Mouse (Mus musculus) T-helper 1 cell (primary cell): Measurements from ENCODE around the gene Mink1.
"Not testable (repeated sequence)": the region's sequence is repeated elsewhere in the genome, so short reads cannot be mapped to it uniquely, and the experiment has no call there.

Experiments used
- in situ Hi-C: fragments of 300-600 bp; cut with MboI, MseI; formaldehyde crosslinking; loops from one replicate; pipeline ENCODE4 v1.15.1; 2025; ENCODE audit warnings: high pct_unique_total_duplicates

Mink1 gene

GRCm38 (mm10) chr11:70562287-70562994 is at the start of gene Mink1:
TSS of gene Mink1 (plus strand) at chr11:70562881.
- in situ Hi-C loops, result no loop called here

DNA sequence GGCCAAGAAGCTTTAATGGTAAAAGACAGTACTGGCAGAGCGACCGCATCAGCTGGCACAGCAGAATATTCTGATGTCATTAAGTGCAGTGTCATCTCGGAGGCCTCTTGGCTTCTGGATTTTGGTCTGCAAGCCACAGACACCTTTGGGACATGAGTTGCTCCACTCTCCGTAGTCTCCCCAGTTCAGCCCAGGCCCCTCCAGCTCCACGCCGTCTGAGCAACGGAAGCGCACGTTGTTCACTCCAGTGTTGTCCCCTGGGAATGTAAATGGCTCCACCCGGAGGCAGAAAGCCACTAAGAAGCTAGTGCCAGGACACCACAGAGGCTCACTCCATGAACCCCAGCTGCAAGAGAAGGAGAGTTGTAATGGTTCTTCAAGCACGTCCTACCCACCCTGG is 49.2 kb upstream of the Mink1 start:
- in situ Hi-C loops, result no loop called here

DNA sequence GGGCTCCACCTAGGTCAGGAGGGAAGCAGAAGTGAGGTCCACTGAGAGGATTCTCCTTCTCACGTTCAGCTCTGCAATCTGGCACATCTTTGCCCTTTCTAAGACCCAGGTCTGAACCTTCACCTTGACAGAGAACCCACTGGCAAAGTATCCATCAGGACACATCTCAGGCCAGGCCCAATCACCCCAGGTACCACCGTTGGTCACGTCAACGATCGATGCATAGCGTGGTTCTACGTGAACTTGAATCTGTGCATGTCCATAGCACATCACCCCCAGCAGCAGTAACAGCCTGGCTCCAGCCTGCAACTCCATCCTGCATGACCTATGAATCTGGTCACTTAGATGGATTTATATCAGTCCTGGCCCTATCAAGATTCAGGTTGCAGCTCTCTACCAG is 48.4 kb upstream of the Mink1 start, which contains the start of gene Vmo1:
Gene Vmo1 (minus strand): TSS at position 329 of the 400 bp plus-strand sequence.
- in situ Hi-C loops, result no loop called here

DNA sequence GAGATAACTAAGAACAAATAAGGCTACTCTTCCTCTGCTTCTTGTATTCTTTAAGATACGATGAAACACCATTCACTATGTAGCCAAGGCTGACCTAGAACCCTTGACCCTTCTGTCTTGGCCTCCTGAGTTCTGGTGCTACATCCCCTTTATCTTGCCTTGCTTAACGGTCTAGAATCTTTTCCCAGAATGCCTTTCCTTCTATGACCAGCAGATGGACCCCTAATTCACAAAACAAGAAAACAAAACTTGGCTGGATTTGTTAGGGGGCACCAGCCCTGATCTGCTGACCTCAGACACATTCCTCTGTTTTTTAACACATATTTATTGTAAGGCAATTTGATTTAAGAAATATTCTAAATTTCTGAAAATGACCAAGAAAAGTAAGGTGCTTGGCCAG is 46.3 kb upstream of the Mink1 start:
- in situ Hi-C loops, result no loop called here

- in situ Hi-C loops, result no loop called here
These were observed 44.2 kb upstream of the Mink1 start for GRCm38 (mm10) chr11:70518436-70518835.

DNA sequence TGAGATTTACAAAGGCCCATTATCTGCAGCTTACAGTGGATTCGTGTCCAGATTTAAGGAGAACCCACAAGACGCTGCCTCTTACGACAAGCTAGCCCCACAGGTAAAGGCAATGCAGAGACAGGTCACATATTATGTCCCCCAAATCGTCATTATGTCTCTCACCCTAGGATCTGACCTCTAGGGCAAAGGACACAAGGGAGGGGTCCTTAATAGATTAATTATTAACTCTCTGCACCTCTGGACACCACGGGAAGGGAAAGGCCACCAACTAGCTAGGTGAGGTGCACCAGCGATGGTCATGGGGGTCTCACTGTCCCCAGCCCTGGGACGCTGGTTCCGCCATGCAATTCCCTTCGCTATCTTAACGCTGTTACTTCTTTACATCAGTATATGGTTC is 43.8 kb upstream of the Mink1 start, which contains the start of gene Gltpd2:
Gene Gltpd2 (plus strand): TSS at position 274 of the 400 bp plus-strand sequence.
- in situ Hi-C loops, result no loop called here

GRCm38 (mm10) chr11:70520178-70520769 is 42.4 kb upstream of the Mink1 start:
- in situ Hi-C loops, result loop anchor here (5.0 kb wide), 1 partner anchor 237 kb away; no protein-coding TSS in a partner anchor

DNA sequence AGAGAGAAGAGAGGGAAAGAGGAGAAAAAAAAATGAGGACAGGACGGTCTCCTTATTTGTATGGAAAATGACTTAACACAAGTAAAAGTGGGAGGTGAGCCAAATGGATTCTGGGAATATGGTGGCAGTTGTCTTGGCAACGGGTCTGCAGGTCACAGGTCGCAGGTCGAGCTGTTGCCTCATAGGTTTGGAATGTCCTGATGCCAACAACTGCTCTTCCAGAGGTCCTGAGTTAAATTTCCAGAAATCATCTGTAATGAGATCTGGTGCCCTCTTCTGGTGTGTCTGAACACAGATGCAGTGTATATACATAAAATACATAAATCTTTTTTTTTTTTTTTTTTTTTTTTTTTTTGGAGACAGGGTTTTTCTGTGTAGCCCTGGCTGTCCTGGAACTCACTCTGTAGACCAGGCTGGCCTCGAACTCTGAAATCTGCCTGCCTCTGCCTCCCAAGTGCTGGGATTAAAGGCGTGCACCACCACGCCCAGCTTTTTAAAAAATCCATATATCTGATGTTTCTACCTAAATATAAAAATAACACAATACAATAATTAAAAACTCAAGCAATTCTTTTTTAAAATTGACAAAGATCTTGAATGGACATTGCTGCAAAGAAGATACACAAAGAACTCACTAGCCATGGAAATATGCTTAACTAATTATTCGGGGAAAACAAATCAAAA is 39.2 kb upstream of the Mink1 start:
- in situ Hi-C loops, result loop anchor here (5.0 kb wide), 1 partner anchor 234 kb away; no protein-coding TSS in a partner anchor

DNA sequence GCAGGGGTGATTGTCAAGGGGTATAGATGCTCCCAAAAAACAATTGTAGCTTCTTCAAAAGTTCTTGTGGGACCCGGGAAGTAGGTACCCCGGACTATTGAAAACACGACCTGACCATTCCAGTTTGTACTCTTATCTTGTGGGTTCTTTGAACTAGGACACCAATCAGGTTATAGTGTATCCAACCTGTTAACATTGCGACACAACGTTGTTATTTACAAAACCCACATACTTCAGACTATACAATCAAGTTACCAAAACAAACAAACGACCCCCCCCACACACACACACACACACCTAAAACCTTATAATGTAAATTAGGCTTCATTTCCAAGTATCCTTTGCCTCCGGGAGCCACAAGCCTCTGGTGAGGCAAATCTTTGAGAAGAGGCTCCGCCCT is 37.9 kb upstream of the Mink1 start:
- in situ Hi-C loops, result loop anchor here (5.0 kb wide), 1 partner anchor 233 kb away; no protein-coding TSS in a partner anchor

DNA sequence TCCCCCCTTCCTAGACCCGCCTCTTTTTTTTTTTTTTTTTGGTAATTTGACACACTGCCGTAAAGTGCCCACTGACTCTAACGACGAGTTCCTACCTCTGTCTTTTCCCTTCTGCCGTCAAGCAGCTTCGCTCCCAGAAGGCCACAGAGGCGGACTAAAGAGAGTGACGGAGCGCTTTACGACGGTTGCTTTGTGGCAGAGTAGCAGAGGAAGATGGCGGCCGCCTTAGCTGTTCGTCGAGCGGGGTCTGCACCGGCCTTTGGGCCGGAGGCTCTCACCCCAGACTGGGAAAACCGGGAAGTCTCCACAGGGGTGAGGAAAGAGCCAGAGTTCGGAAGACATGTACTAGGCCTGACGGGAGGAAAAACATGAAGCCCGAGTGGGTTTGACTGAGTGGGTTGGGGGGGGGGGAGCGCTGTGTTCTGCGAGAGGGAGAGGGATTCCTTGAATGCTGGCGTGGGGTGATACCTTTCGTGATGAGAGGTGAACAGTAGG is 37.5 kb upstream of the Mink1 start, which contains the start of gene Psmb6:
Gene Psmb6 (plus strand): TSS at position 184 of the 495 bp plus-strand sequence.
- in situ Hi-C loops, result no loop called here

DNA sequence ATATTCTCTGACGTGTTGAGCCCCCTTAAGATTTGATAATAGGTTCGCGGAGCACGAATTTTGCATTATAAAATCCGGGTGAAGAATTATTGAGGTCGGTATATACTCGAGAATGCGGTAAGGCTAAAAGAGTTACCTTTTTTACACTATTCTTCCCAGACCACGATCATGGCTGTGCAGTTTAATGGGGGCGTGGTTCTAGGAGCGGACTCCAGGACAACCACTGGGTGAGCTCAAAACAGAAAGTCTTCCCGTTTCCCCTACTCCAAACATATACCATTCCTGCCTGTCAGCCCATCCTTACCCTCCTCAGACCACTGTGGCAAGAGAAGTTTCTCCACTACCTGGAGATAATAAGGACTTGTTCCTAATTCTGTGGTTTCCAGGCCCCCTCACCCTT is 37.0 kb upstream of the Mink1 start:
- in situ Hi-C loops, result no loop called here

DNA sequence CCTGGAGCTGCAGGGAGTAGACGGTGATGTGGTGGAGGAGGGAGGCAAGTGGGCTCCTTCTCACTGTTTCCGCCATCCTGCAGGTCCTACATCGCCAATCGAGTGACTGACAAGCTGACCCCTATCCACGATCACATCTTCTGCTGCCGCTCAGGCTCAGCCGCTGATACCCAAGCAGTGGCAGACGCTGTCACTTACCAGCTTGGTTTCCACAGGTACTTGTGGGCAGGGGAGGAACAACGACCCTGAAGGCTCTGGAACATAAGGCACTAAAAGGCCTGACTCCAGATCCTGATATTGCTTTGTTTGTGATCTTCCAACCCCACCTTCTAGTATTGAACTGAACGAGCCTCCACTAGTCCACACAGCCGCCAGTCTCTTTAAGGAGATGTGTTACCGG is 36.5 kb upstream of the Mink1 start:
- in situ Hi-C loops, result no loop called here

GRCm38 (mm10) chr11:70528610-70529009 is 34.1 kb upstream of the Mink1 start:
- in situ Hi-C loops, result no loop called here

DNA sequence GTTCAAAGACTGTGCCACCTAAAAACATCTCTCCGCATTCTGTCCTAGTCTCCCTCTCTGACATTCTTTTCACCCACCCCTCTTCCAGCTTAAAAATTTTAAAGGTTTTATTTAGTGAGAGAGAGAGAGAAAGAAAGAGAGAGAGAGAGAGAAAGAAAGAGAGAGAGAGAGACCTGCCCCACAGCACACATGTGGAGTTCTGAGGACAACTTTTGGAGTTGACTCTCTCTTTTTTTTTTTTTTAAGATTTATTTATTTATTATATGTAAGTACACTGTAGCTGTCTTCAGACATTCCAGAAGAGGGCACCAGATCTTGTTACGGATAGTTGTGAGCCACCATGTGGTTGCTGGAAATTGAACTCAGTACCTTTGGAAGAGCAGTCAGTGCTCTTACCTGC is 31.6 kb upstream of the Mink1 start:
- in situ Hi-C loops, result not testable (repeated sequence)

DNA sequence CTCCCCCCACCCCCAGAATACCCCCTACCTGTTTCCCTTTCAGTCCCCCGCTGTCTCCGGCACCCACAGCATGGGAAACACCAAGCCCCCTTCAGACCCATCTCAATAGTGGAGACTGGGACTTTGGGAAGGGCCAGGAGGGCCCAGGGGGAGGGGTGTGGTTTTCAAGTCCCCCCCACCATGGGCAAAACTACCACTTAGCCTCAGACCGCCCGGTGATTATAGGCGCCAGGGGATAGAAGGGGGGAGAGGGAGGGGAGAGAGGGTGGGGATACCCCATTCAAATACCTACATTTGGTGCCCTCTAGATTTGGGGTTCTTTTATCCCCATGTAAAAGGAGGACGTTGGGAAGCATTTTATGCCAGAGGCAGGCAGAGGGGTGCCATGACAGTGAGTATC is 29.8 kb upstream of the Mink1 start, which contains the start of gene Gm40193:
Gene Gm40193 (minus strand): TSS at position 101 of the 400 bp plus-strand sequence.
- in situ Hi-C loops, result no loop called here

- in situ Hi-C loops, result no loop called here
These were observed 23.3 kb upstream of the Mink1 start for GRCm38 (mm10) chr11:70539423-70539822.

GRCm38 (mm10) chr11:70539877-70540587 is 22.6 kb upstream of the Mink1 start, which contains the start of gene Pld2:
TSS of gene Pld2 (plus strand) at chr11:70540064.
- in situ Hi-C loops, result loop anchor here (5.0 kb wide), 1 partner anchor 62 kb away; no protein-coding TSS in a partner anchor

- in situ Hi-C loops, result loop anchor here (5.0 kb wide), 1 partner anchor 61 kb away; no protein-coding TSS in a partner anchor
These were observed 21.8 kb upstream of the Mink1 start for GRCm38 (mm10) chr11:70540928-70541327.

DNA sequence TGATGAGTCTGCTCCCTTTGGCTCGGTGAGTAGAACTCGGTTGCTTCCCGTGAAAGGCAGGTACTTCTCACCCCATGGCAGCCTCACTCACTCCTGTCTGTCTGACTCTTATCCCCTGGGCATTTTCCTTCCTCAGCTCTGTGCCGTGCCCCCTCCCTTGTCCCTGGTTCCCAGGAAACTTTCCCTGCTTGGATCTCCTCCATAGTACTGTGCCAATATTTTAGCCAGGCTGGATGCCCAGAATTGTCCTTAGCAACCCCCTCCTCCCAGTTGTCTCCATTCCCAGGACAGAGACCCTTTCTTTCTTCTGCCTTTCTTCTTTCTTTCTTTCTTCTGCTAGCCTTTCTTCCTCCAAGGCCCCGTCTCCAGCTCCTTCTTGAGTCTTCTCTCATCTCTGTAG is 21.3 kb upstream of the Mink1 start:
- in situ Hi-C loops, result loop anchor here (5.0 kb wide), 1 partner anchor 61 kb away; no protein-coding TSS in a partner anchor

GRCm38 (mm10) chr11:70544496-70544895 is 18.2 kb upstream of the Mink1 start:
- in situ Hi-C loops, result loop anchor here (5.0 kb wide), 1 partner anchor 58 kb away; no protein-coding TSS in a partner anchor

DNA sequence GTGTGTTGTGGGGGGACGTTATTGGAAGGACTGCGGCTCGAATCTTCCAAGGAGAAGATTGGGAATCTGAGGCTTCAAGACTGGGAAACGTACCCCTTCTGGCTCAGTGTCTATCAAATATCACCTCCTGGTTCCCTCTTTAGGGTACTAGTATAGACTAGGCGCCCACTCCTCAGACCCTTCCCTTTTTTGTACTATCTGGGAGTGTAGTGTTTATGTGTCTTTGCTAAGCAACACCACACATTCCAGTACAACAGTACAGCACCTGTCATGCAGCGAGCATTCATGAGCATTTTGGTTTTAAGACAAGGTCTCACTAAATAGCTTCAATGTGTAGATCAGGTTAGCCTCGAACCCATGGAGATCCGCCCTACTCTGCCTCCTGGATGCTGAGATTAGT is 11.2 kb upstream of the Mink1 start:
- in situ Hi-C loops, result no loop called here
